Mouse (Mus musculus) effector memory CD4-positive, alpha-beta T cell, adult 5 months (primary cell): Measurements from ENCODE around the gene Met. TPM values are rescaled to one million over a fixed set of nuclear protein-coding genes. Genes with fewer than 3 reads are reported as not detected.

Experiments used
- polyA plus RNA-seq: library from polyadenylated mRNA; unstranded; fragments of 100-300 nt; shearing (Covaris generic); gene quantifications from one replicate; pipeline ENCODE4 v1.2.1, GENCODE M21; 2017

Gene Met
- not detected for polyA plus RNA-seq

GRCm38 (mm10) chr6:17463434-17464280 is at the start of gene Met:
Gene Met, plus strand, starts transcription at chr6:17463800.

Other genes with a start within 250 kb of the Met start
- gene Cav2, start 182.6 kb upstream of the Met start, polyA plus RNA-seq, result 0.50 TPM
- not detected for gene Cav1, start 157.5 kb upstream of the Met start, polyA plus RNA-seq
- 291 TPM for gene Capza2, start 172.4 kb downstream of the Met start, polyA plus RNA-seq
- gene St7, start 229.1 kb downstream of the Met start, polyA plus RNA-seq, result 14.1 TPM